Mouse (Mus musculus) heart, postnatal 0 days (tissue): ENCODE measurements at regions not wholly inside any gene's neighbourhood (a gene's known extent, or its start where the extent isn't known, plus 50 kb on each side); places are given as distances from the start of the nearest gene placed in this dataset.

Experiments
- CTCF ChIP-seq: IDR thresholded peaks from 2 replicates; pipeline ENCODE4 v1.5.1; 2016; ENCODE audit warnings: antibody characterized with exemption, control low read depth, low read depth
- EP300 ChIP-seq: IDR thresholded peaks from 2 replicates; pipeline ENCODE4 v1.6.1; 2016; ENCODE audit warnings: antibody characterized with exemption, low read depth

DNA sequence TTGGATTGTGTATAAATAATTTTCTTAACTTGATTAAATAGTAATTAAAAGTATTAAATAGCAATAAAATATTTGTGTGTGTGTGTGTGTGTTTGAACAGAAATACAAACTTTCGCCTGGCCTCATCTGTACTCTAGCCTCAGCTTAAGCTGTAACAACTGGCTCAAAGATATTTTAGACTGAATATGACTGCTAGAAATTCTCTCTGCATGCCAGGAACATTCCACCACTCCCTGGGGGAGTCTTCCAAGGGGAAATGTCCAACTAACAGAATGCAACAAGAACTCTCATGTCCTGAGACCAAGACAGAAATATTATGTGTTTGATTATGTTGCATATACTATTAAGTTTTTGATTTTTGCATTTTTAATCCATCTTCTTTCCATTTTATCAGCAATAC lies 425.5 kb upstream of the Agtr1b start:
- TF ChIP-seq CTCF = no peak
- TF ChIP-seq EP300 = no peak
